Mouse (Mus musculus) lung, postnatal 36 days (tissue): Measurements from ENCODE around the gene Ly6g6f.

ENCODE experiments used
- DNase-seq: peaks from one replicate; pipeline ENCODE4 v3.0.0; 2022; ENCODE audit warnings: mixed read lengths

The Ly6g6f gene

GRCm38 (mm10) chr17:35105740-35106389, 20.5 kb upstream of the Ly6g6f start:
- DNase-seq, result peak; percentile 61

DNA sequence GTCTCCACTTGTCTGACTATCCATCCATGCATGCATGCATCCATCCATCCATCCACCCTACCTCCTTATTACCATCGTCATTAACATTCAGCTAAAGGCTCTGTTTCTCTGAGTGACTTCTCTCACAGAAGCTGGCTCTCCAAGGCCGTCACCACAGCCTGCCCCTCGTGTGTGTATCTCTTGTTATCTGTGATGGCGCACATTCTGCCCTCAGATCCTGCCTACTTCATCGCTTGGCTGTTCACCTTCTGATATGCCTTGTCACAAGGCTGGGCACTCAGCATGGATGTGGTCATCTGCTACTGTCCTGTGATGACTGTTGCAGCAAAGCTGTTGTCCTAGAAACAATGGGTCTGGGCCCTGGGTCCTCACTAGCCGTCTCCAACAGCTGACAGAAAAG, 19.3 kb upstream of the Ly6g6f start:
- no peak for DNase-seq

- no peak for DNase-seq
Measured at GRCm38 (mm10) chr17:35104079-35104478, 18.7 kb upstream of the Ly6g6f start.

DNA sequence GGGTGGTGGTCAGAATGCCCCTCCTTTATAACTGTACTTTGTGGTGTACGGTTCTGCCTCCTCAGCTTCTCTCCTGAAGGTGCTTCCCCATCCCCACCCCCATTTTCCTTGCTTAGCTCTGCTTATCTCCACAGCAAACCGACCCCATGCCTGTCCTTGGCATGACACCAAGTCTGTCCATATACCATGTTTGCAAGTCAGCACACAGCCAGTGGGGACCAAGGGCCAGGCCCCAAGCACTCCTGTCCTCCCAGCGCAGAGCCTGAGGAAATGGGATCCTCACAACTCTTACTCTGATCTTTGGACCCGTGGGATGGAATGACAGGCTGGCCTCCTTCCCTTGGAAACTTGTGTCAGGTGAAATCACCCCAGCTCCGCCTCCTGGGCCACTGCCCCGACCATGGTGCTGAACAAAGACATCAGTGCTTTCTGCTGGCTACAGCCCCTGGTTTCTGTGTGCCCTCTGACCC, 17.8 kb upstream of the Ly6g6f start:
- no peak for DNase-seq

DNA sequence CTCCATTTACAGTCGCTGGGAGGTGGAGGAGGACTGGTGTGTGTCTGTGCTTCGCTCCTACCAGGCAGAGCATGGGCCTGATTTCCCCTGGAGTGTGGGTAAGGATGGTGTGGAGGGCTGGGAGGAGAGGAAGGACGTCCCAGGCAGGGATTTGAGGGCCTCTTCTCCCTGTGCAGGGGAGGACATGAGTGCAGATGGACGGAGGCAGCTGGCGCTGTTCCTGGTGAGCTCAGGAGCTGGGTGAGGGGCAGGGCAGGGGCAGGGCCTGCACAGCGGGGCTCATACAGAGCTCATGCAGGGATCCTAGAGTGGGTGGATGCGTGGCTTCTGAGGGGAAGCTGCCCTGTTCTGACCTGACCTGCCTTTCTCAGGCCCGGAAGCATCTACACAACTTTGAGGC, 16.9 kb upstream of the Ly6g6f start:
- no peak for DNase-seq

DNA sequence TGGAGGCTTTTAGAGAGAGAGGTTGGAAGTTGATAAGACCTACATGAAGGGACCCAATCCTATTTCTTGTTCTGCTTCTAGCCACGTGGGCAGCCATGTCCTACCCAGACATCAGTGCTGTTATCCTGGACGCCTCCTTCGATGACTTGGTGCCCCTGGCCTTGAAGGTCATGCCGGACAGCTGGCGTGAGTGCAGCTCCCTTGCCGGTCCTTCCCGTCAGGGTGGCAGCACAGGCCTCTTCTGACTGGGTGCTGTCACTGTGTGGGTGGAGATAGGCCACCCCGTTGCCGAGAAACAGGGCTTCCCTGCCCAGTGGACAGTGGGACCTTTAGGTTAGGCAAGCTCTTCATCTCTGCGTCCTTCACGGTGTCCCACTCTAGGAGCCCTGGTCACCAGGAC, 15.8 kb upstream of the Ly6g6f start:
- DNase-seq, result no peak

DNA sequence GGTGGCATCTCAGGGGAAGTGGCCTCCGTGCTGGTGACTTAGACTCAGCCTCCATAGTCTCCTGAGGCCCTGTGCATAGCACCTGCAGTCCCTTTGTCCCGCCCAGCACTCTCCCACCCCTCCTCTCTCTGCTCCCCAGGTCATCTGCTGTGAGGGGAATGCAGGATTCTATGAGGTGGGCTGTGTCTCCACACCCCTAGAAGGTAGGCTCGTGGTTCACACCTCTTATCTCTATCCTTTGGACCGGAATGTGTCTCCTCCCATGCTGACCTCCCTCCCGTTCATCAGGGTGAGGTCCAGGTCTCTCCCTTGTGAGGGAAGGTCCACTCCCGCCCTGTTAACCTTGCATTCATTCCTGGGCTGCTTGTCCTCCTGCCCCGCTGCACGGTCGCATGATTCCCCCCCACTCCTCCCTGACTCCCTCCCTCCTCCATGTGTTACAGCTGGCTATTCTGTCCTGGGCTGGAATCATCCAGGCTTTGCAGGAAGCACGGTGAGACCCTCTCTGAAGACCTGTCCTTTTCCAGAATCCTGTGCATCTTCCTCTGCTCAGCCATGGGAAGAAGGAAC, 14.9 kb upstream of the Ly6g6f start:
- no peak for DNase-seq

- DNase-seq, result peak; percentile 48
Measured at GRCm38 (mm10) chr17:35097164-35097655, 11.8 kb upstream of the Ly6g6f start.

GRCm38 (mm10) chr17:35096597-35096996, 11.2 kb upstream of the Ly6g6f start:
- no peak for DNase-seq

GRCm38 (mm10) chr17:35094475-35095365, 9.3 kb upstream of the Ly6g6f start:
- no peak for DNase-seq

DNA sequence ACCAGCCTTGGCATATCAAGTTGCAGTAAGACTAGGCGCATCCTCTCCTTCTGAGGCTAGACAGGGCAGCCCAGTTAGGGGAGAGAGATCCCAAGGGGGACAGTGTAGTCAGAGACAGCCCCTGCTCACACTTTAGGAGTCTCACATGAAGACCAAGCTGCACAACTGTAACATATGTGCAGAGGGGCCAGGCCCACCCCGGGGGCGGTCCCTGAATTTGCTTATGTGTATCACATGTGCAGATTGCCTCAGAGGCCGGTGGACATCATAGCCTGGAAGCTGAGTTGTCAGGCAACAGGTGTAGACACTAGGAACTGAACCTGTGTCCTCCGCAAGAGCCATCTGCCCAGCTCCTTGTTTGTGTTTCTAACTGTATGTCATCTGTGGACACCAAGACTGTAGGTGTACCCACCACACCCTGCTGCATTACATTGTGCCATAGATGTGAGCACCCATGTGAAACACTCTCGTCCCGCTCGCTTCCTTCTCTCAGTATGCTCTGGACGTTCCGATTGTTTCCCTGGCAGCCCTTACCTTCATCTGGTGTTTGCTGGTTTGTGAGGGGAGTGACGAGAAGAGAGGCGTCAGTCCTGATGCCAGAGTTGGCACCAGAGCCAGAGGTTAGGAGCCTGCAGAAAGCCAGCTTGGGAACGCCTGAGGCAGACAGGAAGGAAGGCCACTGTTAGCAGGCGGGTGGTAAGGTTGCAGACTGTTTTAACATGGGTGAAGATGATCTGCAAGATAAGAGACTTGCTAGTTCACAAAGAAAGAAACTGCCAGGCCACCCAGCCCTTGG, 7.2 kb upstream of the Ly6g6f start:
- peak; percentile 57 for DNase-seq

GRCm38 (mm10) chr17:35090166-35090932, 4.9 kb upstream of the Ly6g6f start:
- DNase-seq, result peak; percentile 33

DNA sequence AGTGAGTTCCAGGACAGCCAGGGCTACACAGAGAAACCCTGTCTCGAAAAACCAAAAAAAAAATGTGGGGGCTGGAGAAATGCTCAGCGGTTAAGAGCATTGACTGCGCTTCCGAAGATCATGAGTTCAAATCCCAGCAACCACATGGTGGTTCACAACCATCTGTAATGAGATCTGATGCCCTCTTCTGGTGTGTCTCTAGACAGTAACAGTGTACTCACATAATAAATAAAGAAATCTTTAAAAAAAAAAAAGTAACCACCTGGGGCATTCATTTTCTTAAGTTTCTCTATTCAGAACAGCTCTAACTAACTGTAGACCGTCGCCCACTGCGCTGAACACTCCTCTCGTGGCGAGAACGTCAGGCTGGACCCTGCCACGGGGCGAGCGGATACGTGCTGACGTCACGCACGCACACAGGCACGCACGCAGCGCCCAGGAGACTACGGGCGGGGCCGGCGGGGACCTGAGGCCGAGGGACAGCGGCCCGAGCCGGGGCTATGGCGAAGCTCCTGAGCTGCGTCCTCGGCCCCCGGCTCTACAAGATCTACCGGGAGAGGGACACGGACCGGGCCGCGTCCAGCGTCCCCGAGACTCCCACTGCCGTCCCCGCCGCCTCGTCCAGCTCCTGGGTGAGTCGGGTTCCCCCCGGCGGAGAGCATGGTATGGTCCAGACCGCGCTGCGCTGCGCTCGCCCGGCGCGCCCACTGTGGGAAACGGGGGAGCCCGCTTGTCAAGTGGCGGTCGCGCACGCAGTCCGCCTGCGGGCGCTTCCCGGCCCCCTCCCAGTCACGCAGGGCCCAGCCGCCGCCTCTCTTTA, 3.6 kb upstream of the Ly6g6f start, which contains the start of gene Abhd16a:
Gene Abhd16a, plus strand, starts transcription at position 439 of the 820 bp plus-strand sequence.
- DNase-seq, result peak; percentile 97

DNA sequence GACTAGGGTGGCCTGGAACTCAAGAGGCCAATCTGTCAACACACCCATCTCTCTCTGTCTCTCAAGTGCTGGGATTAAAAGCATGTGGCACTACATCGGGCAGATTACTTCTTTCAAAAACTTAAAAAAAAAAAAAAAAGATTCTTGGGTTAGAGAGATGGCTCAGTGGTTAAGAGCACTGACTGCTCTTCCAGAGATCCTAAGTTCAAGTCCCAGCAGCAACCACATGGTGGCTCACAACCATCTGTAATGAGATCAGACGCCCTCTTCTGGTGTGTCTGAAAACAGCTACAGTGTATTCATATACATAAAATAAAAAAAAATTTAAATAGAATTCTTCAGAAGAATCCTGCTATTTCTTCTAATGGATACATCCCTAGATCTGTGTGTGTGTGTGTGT, 2.7 kb upstream of the Ly6g6f start:
- DNase-seq, result no peak

- DNase-seq, result no peak
Measured at GRCm38 (mm10) chr17:35083929-35084497, 1.4 kb downstream of the Ly6g6f start.

- no peak for DNase-seq
Measured at GRCm38 (mm10) chr17:35082841-35083576, 2.4 kb downstream of the Ly6g6f start.

GRCm38 (mm10) chr17:35080710-35081109, 4.7 kb downstream of the Ly6g6f start:
- DNase-seq, result no peak

DNA sequence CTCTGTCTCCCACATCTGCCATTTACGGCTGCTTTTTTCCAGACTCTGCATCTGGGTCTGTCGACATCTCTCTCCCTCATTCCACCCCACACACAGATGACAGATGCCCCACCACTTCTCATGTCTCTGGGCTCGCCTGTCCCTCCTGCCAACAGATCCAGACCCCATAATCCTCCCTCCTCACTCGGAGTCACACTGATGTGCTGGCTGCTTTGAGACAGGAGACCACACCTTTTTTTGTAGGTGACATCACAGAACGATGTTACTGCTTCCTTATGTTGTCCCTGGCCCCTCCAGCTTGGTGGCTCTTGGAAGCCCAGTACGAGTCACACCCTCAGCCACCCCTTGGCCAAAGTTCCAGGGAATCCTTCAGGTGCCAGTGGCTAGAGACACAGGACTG, 5.2 kb downstream of the Ly6g6f start:
- DNase-seq, result no peak

DNA sequence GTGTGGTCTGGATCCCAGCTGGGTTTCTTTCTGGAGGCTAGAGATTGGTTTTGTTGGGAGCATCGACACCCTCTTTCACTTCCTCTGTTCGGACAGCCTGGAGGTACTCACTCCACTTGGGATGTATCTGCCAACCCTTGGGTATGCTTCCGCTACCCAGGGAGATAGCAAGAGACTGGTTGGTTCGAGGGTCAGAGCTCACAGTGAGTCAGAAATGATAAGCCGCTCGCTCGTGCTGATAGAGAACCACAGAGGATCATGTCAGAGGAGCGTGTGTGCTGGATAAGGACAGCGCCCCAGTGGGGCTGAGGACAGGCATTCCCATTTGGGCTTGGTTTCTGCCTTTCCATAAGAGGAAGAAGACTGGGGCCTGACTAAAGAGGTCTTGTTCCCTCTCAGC, 5.6 kb downstream of the Ly6g6f start:
- no peak for DNase-seq

DNA sequence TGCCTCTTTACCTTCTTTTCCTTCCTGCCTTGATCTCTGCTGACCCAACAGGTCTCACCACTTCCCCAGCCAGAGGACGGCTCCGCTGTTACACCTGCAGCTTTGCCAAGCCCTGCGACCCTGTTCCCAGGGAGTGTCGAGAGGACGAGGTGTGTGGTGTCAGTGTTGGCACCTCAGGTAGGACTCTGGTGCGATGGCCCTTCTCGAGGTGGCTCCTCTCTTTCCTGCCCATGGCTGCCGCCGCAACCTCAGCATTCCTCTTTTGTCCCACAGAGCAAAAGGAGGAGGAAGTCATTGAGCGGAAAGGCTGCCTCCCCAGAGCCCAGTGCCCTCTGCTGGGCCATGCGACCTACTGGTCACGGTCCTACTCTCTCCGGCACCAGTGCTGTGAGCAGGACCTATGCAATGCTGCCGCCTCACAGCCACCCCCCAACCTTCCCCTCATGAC, 7.6 kb downstream of the Ly6g6f start, which contains the start of gene Ly6g6d:
Gene Ly6g6d, minus strand, starts transcription at position 280 of the 448 bp plus-strand sequence.
- peak; percentile 80 for DNase-seq
